Mouse (Mus musculus) cerebellum, postnatal 4 days (tissue): ENCODE measurements around the gene Ttbk1.

Experiments
- DNase-seq, 2 experiments: peaks; one replicate each; pipeline ENCODE4 v3.0.0; 2022; ENCODE audit warnings: low spot score in 2 of 2, mixed read lengths in 1 of 2

The Ttbk1 gene

DNA sequence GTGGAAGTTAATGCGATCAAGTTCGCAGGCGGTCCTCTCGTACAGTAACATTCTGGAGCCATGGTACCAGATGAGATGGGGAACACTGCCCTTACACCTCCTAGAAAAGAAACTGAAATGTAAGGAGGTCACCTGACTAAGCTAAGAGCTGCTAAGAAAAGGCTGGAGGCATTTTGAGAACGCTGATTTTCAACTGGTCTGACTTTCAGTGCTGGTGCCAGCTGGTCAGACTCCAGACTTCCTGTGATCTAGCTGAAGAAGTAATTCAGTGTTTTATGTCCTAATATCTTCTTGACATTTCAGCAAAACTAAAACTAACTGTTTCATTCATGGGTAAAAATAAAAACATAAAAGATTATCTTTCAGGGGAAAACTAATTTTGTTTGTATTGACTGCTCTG, 68.8 kb downstream of the Ttbk1 start:
- DNase-seq = no peak

DNA sequence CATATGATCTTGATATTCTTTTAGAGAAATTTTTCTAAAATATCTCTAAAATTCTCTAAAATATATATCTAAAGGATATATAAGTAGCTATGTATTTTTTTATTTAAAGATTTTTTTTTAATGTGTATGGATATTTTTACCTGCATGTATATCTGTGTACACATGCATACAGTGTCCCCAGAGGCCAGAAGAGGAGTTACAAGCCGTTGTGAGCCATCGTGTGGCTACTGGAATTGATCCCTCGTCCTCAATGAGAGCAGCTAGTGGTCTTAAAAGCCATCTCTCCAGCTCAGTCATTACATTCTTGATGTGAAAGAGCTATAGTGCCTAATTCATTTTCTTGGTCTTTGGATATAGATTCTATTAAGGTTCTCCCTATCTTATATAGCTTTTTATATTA, 79.0 kb downstream of the Ttbk1 start:
- DNase-seq = no peak

DNA sequence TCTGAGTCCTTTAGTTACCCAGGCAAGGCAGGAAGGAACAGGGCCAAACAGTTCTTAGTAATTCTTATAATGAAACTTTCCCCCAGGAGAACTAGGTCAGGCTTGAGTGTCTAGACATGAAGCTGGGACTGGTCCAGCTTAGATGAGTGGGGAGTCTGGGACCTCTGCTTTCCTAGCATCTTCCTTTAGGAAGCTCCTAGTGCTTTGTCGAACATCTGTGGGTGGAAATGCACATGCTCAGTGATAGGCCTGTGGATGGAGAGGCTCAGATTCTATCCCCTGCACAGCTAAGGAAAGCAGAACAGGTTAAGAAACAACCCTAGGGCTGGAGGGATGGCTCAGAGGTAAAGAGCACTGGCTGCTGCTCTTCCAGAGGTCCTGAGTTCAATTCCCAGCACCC, 92.8 kb downstream of the Ttbk1 start:
- no peak for DNase-seq

DNA sequence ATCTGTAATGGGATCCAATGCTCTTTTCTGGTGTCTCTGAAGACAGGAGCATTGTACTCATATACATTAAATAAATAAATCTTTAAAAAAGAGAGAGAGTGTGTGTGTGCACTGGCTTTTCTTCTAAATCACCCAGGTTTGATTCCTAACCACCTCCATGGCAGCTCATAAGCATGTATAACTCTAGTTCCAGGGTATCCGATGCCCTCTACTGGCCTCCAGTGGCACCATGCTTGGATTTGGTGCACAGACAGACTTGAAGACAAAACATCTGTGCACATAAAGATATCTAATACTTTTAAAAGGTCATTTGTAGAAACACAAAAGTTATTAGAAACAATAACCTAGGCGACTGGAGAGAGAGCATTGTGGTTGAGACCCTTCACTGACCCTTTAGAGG, 94.5 kb downstream of the Ttbk1 start:
- peak in 1 of 2 experiments; percentile 19 for DNase-seq
